26 mouse cellular contexts compared by ENCODE assay signal in genomic region chr16:24177131-24177530, GRCm38 (mm10).
"Had no signal": no experiment of that assay in that cellular context is flagged by ENCODE, and none has a peak within 500 bp of the region (broad histone marks: within the 10 kb centered on the region; RNA-seq: fewer than 3 reads in every experiment).

No protein-coding gene starts in this region.

- H3K9ac ChIP-seq: heart, embryonic 13.5 days; heart, embryonic 15.5 days; hindbrain, embryonic 13.5 days; hindbrain, embryonic 15.5 days; intestine, embryonic 15.5 days; limb, embryonic 12.5 days; liver, embryonic 13.5 days; liver, embryonic 15.5 days had no signal

- H3K27ac ChIP-seq: heart, embryonic 13.5 days; heart, embryonic 15.5 days; hindbrain, embryonic 13.5 days; hindbrain, embryonic 15.5 days; intestine, embryonic 15.5 days; layer of hippocampus, adult 2 months; left cerebral cortex, adult 2 months; limb, embryonic 10.5 days; limb, embryonic 12.5 days; liver, embryonic 13.5 days; liver, embryonic 15.5 days had no signal

- H3K4me1 ChIP-seq: hindbrain, embryonic 15.5 days; intestine, embryonic 15.5 days; limb, embryonic 10.5 days; limb, embryonic 12.5 days; liver, embryonic 13.5 days had no signal

- H3K36me3 ChIP-seq: heart, embryonic 13.5 days; heart, embryonic 15.5 days; hindbrain, embryonic 13.5 days; hindbrain, embryonic 15.5 days; intestine, embryonic 15.5 days; limb, embryonic 10.5 days; limb, embryonic 12.5 days; liver, embryonic 13.5 days; liver, embryonic 15.5 days had no signal

- ATAC-seq: inflammation-experienced regulatory T-cells, adult 6 months; intestine, embryonic 15.5 days; intestine, postnatal 0 days had no signal

- H3K27me3 ChIP-seq: heart, embryonic 15.5 days; hindbrain, embryonic 13.5 days; hindbrain, embryonic 15.5 days; intestine, embryonic 15.5 days; liver, embryonic 13.5 days; liver, embryonic 15.5 days had no signal

- DNase-seq: gastrocnemius, postnatal 10 days; gastrocnemius, postnatal 36 days; heart, adult 18-20 months; heart, postnatal 14 days; heart, postnatal 36 days; kidney, adult 18-20 months; kidney, adult 8-10 months; kidney, postnatal 10 days; kidney, postnatal 25 days; kidney, postnatal 4 days; liver; liver, embryonic 13.5 days had no signal

- H3K4me3 ChIP-seq: heart, embryonic 13.5 days; heart, embryonic 15.5 days; hindbrain, embryonic 13.5 days; hindbrain, embryonic 15.5 days; intestine, embryonic 15.5 days; layer of hippocampus, adult 2 months; left cerebral cortex, adult 2 months; limb, embryonic 10.5 days; limb, embryonic 12.5 days; liver, embryonic 13.5 days; liver, embryonic 15.5 days had no signal

- H3K9me3 ChIP-seq: heart, embryonic 13.5 days; heart, embryonic 15.5 days; hindbrain, embryonic 13.5 days; hindbrain, embryonic 15.5 days; intestine, embryonic 15.5 days; limb, embryonic 10.5 days; limb, embryonic 12.5 days; liver, embryonic 13.5 days; liver, embryonic 15.5 days had no signal

- H3K4me2 ChIP-seq: heart, embryonic 11.5 days; heart, embryonic 13.5 days; heart, embryonic 15.5 days; hindbrain, embryonic 13.5 days; hindbrain, embryonic 15.5 days; intestine, embryonic 15.5 days; limb, embryonic 12.5 days; liver, embryonic 11.5 days; liver, embryonic 13.5 days; liver, embryonic 15.5 days had no signal
